Mouse (Mus musculus): ENCODE measurements around the gene Duoxa1.
"Not testable (repeated sequence)": the region's sequence is repeated elsewhere in the genome, so short reads cannot be mapped to it uniquely, and the experiment has no call there.

Gene Duoxa1

DNA sequence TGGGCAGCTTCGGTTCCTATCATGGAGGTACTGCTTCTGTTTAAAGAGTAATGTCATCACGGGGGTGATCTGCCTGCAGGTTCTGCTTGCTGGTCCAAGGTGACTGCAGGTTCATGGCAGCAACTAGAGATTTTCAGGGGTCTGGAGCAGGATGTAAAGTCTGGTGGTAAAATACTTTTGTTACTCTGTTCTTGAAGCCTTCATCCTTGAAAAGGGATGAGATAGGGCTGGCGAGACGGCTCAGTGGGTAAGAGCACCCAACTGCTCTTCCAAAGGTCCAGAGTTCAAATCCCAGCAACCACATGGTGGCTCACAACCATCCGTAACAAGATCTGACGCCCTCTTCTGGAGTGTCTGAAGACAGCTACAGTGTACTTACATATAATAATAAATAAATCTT lies 16.8 kb upstream of the Duoxa1 start:
- DNase-seq (ENCODE audit: low spot score in 2 of 2), result not testable (repeated sequence)

DNA sequence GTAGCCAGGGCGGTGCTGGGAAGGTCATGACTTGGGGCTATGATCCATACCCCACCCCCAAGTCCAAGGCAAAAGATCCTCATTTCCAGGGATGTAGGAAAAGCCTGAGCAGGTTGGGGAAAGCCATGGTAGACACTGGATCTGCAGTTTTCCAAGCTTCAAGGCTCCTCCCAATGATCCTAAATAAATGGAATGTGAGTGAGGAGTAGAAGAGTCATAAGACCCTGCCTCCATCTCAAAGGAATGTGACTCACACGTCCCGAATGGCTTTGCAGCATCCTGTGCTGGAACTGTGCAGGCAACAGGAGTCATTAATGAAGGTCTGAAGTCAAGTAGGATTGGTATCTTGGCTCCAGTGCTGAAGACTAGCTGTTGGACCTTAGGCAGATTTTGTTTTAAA lies 14.5 kb upstream of the Duoxa1 start:
- no peak for DNase-seq (ENCODE audit: low spot score in 2 of 2)

DNA sequence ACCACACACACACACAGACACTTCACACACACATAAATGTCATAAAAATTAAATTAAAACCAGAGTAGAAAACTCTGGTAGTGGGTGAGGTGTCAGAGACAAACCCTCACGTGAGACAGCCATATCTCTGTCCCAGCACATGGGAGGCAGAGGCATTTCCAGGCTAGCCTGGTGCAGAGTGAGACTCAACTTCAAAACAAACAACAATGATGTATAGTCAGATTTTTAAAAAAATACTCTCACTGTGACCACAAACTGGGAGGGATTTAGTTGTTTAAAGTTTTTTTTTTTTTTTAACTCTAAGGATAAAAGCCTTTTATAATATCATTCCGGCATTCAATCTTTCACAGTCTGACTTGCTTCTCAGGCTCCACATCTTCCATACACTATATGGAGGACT lies 11.8 kb upstream of the Duoxa1 start:
- DNase-seq (ENCODE audit: low spot score in 2 of 2), result no peak

DNA sequence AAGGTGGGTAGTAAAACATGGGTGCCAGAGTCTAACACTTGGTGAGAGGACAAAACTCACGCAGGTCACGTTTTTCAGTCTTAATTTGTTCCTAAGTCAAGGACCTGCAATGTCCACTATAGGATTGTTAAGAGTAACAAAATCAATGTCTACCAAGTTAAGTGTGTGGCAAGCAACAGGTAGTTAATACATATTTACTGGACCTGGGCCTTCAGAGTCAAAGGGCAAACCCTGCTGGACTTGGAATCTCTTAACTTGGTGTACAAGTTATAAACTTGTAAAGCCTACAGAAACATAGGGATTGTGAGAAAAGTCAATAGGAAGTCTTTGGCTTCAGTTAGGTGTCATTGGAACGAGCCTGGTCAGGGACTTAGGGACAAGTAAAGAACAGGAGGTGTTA lies 11.1 kb upstream of the Duoxa1 start:
- DNase-seq (ENCODE audit: low spot score in 2 of 2), result no peak

DNA sequence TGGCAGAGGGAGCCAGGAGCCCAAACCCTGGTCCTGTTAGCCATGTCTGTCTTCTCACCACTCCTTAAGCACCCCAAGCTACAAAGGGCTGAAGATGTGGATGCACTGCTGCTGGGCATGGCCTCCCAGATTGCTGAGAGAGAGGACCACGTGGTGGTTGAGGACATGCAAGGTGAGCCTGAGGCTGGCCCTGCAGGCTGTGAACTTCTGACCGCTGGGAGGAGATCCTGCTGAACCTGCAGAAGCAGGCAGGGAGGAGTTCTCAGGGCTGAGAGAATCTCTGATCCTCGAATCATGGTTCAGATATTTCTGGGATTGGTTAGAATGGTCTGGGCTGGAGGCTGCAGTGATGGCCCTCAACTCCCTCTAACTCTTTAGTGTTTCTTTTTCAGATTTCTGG lies 10.4 kb upstream of the Duoxa1 start:
- DNase-seq (ENCODE audit: low spot score in 2 of 2), result no peak

DNA sequence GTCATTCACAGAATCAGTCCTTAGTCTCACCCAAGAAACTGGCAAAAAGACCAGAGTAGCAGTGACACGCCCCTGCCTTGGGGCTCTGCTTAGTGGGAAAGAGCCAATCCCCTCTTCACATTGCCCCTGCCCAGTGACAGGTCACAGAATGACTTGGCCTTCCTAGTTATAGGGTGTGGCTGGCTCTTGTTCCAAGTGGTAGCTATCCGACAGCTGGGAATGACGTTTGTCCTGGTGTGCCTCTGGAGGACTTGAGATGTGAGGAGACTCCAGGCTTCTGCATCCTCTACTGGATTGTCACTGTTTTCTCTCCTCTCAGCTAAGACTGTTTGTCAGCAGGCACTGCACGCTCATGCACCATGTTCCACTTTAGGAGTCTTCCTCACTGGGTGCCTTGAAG lies 3.9 kb upstream of the Duoxa1 start:
- no peak for DNase-seq (ENCODE audit: low spot score in 2 of 2)

DNA sequence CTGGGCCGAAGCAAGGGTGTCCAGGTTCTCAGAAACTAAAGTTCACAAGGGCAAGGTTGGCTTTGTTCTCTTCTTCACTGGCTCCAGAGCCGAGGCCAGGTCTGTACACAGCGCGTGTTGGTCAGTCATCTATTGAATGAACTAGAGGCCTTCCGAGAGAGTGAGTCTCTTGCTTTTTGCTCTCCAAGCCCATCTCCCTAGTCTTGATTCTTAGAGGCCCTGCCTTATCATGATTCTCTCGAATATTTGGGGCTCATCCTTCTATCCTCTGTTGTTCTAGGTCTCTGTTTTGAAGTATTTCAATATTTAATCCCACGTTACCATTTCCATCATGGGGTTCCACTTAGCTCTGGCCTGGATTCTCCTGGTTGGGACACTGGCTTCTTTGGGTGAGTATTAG lies 1.8 kb upstream of the Duoxa1 start, which contains the start of gene Duox1:
Gene Duox1, plus strand, starts transcription at position 301 of the 400 bp plus-strand sequence.
- DNase-seq (ENCODE audit: low spot score in 2 of 2), result no peak

DNA sequence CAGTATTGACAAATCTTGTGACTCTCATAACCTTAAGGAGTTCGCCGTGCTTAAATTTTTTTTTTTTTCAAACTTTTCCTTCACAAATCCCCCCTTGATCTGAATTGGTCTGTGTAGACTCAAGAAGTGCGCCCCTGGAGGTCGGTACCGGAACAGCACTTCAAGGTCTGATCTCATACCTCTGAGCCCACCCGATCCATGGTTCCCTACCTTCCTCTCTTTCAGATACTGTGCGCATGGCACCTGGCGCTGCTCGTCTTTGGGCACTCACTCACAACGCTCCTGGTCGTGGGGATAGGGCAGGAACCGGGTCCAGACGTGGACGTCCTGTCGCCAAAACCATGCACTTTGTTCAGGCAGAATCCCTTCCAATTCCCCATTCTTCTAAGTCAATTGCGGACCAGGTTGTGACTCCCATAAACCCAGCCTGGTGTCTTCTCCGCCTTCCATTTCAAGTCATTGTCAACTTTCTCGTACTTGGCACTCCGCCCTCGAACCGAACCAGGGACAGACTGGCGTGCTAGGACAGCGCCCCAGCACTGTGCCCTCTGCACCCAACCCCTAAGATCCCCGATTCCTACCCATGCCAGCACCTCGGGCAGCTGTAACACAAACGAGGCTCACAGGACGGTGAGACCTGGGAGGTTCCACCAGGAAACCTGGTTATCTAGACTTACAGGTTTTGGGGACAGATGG lies 660 bp downstream of the Duoxa1 start:
- DNase-seq (ENCODE audit: low spot score in 2 of 2), result peak in 1 of 2 experiments; percentile 33

DNA sequence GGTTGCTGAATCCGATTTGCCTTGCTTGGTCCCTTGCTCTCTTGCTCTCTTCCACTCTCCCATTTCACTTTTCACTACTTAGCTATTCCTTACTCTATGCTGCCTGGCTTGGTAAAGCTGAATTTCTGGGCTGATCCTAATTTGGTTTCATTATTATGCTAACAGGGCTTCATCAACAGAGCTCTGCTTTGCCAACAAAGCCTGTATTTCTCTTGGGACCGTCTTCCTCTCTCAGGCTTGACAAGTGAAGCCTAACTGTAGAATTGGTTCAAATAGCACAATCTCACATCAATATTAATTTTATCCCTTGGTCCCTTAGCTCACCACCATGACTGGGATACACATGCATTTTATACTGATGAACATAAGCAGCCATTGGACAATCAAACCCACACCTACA lies 2.0 kb downstream of the Duoxa1 start:
- no peak for DNase-seq (ENCODE audit: low spot score in 2 of 2)

DNA sequence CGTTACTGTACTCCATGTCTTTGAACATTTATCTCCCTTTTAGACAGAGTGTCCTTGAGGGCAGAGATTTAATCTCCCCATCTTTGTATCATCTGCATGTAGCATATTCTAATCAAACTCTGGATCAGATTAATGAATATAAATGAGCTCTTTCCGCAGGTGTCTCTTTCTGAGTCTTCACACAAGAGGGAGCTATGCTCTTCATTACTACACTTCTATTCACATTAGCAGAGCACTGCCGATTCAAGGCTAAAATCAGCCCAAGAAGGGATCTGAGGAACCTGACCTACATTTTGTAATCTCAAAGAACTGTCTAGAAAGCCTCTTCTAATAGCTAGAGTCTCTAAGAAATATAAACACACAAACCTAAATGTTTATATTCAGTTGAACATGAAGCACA lies 3.9 kb downstream of the Duoxa1 start:
- DNase-seq (ENCODE audit: low spot score in 2 of 2), result no peak

DNA sequence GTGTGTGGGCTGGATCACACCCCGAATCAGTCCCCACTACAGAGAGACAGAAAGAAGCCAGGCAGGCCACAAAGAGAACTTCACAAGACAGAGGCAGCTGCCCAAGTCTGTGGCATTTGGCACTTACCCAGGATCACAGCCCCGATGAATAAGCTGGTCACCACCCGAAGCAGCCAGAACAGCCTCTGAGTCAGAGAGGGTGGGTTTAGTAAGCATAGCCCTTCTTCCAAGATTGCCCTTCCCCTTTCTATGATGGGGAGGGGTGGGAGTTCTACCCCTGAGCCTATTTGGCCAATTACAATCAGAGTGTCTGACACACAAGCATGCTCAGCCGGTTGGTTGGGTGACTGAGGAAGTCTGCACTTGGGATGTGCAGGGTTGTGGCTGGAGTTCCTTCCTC lies 7.3 kb downstream of the Duoxa1 start:
- DNase-seq (ENCODE audit: low spot score in 2 of 2), result no peak

DNA sequence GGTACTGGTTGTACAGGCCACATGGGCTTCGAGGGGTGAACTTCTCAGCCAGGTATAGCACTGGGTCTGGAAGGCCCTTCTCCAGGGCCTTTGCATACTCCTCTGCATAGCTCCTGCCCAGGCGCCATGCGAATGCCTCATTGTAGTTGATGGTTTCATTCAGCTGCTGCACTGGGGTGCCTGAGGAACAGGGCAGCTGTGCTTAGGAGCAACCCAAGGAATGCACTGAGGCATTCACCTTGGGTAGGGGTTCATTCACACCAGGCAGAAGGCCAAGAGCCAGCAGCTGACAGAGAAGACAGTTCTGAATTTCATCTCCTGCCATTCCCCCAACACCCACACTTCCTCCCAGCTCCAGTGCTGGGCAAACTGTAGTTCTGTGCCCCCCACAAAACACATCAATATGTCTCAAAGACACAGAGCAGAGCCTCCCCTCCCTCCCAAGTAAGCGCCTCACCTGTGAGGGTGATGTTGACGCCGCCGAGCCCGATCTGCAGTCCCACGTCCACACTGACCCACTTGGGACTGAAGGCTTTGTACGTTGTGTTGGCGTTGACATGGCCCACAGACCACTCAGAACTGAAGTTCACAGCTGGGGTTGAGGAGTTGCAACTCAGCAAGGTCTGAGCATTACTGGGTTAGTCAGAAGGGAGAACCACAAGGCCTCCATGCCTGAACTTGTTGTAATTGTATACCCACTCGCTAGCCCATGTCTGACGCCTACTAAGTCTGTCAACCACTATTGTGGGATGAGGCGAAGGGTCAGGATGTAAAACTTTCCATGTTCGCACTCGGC lies 8.2 kb downstream of the Duoxa1 start:
- DNase-seq (ENCODE audit: low spot score in 2 of 2), result no peak

DNA sequence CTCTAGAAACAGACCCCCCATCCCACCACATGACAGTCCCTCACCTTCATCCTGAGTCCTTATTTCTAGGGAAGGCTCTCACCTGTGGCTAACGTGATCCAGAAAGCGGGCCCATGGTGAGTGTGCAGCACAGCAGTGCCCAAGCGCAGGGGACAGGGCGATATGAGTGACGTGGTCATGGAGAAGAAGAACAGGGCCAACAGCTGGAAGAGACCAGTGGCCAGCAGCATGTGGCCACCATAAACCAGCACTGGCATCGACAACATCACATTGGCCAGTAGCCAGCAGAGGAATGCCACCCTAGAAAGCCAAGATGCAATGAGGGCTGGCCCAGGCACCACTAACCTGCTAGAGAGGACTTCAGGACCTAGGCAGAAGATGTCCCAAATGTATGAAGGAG lies 9.0 kb downstream of the Duoxa1 start:
- no peak for DNase-seq (ENCODE audit: low spot score in 2 of 2)

DNA sequence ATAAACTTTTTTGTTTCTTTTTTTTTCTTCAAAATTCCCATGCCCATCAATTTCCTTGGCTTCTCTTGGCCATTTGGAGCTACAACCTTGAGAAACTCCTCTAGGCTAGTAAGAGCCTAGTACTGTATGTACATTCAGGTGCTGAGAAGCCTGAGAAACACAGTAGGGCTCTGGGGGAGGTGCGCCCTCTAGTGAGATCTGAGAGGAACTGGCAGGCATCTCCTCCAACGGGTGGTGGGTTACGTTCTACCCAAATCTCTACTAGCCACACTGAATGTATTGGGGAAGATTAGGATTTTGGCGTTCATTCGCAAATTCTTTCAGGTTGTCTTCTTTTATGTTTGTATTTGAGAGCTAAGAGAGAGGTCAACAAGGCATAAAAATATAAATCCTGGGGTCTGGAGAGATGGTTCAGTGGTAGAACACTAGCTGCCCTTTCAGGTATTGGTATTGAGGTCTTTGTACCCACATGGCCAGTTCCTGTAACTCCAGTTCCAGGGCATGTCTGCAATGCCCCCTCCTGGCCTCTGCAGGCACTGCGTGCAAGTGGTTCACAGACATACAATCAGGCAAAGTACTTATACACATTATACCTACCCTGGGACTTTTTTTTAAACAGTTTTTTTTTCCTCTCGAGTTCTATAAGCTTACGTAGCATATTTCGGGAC lies 10.8 kb downstream of the Duoxa1 start:
- DNase-seq (ENCODE audit: low spot score in 2 of 2), result peak in 1 of 2 experiments; percentile 29

DNA sequence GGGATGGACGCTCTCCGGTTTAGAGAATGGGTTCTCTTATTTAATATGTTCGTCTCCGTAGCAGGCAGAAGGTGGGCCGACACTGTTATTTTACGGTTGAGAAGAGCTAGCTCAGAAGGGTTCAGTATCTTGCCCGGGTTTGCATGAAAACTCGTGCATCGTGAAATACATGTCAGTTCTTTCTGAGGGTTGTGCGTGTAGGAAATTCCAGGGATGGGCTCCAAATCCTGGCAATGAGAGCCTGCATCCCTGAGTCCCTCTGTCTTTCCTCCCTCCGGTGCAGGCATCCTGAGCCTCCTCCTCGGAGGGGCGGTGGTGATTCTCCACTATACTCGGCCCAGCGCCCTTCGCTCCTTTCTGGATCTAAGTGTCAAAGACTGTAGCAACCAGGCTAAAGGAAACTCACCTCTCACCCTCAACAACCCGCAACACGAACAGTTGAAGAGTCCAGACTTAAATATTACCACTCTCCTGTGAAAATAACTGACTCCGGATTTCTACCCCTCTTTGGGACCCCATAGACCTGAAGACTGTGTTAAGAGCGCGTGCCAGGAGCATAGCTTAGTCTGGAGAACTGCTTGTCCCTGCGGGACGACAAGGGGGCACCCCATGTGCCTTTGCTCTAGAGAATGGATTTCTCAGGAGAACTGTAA lies 11.5 kb downstream of the Duoxa1 start:
- DNase-seq (ENCODE audit: low spot score in 2 of 2), result no peak

DNA sequence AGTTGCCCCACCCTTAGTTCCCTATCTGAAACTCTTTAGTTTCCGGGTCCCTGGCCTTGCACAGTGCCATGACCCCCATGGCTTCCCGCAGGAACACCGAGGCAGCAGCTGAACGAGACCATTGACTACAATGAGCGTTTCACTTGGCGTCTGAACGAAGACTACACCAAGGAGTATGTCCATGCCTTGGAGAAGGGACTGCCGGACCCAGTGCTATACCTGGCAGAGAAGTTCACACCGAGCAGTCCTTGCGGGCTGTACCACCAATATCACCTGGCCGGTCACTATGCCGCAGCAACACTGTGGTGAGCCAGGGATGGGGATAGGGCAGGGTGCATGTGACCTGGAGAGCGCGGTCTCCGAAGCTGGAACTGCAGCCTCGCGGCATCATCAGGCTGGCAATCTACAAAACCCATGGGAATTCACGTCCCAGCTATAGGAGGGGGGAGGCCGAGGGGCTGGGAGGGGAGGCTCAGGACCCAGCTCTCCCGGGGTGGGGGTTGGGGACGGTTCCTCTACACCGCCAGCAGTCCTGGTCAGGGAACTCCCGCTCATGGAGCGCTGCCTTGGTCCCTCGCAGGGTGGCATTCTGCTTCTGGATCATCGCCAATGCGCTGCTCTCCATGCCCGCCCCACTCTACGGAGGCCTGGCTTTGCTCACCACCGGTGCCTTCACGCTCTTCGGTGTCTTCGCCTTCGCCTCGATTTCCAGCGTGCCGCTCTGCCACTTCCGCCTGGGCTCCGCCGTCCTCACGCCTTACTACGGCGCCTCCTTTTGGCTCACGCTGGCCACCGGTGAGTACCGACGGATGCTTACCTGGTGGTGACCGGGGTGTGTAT lies 12.2 kb downstream of the Duoxa1 start:
- no peak for DNase-seq (ENCODE audit: low spot score in 2 of 2)

DNA sequence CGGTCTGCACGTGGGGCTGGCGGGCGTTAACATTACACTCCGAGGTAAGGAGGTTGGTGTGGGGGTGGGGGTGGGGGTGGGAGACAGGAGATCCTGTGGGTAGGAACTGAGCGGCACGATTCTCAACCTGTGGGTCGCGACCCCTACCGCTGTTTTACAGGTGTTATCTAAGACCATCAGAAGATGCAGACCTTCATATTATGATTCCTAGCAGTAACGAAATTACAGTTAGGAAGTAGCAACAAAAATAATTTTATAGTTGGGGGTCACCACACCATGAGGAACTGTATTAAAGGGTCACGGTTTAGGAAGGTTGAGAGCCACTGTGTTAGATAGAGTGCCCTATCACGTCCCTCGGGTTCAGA lies 12.9 kb downstream of the Duoxa1 start:
- DNase-seq (ENCODE audit: low spot score in 2 of 2), result no peak

DNA sequence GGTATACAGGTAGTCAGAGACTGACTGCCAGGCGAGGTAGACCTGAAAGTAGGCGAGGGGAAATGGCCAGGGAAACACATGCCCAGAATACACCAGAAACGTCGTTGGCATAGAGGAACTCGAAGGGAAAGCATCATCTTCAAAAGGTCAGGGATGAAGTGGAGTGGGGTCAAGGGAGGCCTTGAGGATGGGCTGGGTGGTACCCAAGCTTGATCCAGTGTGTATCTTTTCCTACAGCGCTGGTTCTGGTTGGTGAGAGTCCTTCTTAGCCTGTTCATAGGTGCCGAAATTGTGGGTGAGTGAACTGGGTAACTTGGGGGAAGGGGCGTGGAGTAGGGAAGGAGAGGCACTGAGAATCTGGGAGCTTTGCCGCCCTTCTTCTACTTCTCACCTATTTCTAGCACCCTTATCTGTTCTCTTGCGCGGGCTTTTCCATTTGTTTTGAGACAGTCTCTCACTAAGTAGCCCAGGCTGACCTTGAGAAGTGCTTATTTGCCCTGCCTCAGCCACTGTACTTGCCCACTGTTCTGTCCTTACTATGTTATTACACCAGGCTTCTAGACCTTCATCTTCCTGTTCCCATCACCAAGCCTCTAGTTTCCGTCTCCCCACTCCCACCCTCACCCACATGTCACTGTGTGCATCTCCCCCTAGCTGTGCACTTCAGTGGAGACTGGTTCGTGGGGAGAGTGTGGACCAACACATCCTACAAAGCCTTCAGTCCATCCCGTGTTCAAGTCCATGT lies 13.4 kb downstream of the Duoxa1 start:
- DNase-seq (ENCODE audit: low spot score in 2 of 2), result no peak

DNA sequence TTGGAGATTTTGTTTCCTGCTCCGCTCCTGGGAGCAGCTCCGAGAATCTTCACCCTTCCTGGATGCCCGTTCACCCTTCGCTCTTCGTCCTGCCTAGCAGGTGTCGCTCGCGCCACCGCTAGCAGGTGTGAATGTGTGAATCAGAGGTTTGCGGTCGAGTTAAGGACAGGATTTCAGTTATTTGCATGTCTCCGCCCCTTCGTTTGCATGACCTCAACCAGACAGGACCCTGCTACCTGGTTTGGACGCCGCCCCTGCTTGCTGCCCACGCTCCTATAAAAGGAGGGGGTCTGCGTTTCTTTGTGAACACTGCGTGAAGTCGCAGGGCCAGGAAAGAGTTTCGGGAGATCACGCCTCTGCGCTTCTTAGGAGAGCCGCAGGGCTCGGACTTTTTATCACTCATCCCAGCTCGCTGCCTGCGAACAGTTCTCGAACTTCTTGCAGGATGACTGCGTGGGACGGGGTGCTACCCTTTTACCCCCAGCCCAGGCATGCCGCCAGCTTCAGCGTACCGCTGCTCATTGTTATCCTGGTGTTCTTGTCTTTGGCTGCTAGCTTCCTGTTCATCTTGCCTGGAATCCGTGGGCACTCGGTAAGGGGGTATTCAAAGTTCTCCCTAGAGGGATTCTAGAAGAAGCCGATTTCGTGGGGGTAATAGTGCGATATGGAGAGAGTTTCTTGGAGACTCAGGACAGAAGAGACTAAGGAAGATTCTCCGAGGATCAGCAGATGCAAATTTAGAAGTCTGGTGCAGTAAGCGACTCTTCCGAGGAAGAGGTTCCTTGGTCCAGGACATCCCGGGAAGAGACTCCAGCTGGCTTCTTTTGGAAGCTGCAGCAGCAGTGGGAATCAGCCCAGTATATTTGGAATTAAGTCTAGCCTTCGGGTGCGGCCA lies 14.7 kb downstream of the Duoxa1 start, which contains the start of gene Duoxa2:
Gene Duoxa2, plus strand, starts transcription at position 305 of the 895 bp plus-strand sequence.
- DNase-seq (ENCODE audit: low spot score in 2 of 2), result no peak

DNA sequence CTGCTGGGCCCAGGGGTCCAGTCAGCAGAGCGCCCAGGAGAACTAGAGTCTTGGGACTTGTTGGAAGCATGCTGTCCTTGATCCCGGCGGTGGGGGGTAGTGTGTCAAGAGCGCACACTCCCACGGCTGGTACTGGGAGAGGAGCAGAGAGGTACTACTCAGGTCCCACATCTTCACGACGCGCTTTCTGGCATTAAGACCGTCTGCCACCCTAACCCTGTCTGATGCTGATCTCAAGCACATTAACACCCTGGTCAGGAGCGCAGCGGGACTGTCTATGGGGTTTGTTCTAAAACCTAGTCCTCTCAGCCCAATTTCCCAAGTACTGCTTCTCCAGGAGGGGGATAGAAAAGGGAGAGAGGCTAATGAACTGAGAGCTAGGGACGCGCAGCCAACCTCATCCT lies 15.4 kb downstream of the Duoxa1 start, which contains the start of gene Duox2:
Gene Duox2, minus strand, starts transcription at position 354 of the 404 bp plus-strand sequence.
- DNase-seq (ENCODE audit: low spot score in 2 of 2), result no peak

Data from heart, adult 9 months (tissue).